Mouse (Mus musculus): ENCODE data around the gene Wbp1. TPM values are rescaled to one million over a fixed set of nuclear protein-coding genes. Genes with fewer than 3 reads are reported as not detected.

Wbp1 gene
- polyA plus RNA-seq, 1 experiment = 265 TPM

- 5% methylated on average over 69 of the region's 69 CpGs for WGBS
- H3K4me1 ChIP-seq (replicated peaks; ENCODE audit: control insufficient read depth, insufficient read depth, low read length) = peaks cover 30% of the 10 kb centered on the region
- peaks cover 45% of the 10 kb centered on the region for H3K27me3 ChIP-seq (ENCODE audit: control insufficient read depth, insufficient read depth, low read length)
- H3K4me3 ChIP-seq (ENCODE audit: control insufficient read depth, insufficient read depth, low read length) = no peak overlapping the region
- H3K27ac ChIP-seq (ENCODE audit: control insufficient read depth, insufficient read depth, low read length) = no peak overlapping the region
- DNase-seq = no peak
- H3K36me3 ChIP-seq (ENCODE audit: control insufficient read depth, insufficient read depth, low read length) = no peaks in the 10 kb centered on the region
- TF ChIP-seq POLR2A (IDR thresholded peaks at IDR 0.05; ENCODE audit: control insufficient read depth, extremely low read depth, insufficient read depth, low read length, poor library complexity) (no peak), CTCF (IDR thresholded peaks at IDR 0.05; ENCODE audit: borderline replicate concordance, control insufficient read depth, extremely low read depth, insufficient read depth, low read length, poor library complexity) (no peak)
Measured at GRCm38 (mm10) chr6:83069488-83070246, 51.7 kb downstream of the Wbp1 start.

Other genes starting within 250 kb of the Wbp1 start
- 3.0 and 3.3 TPM in 2 replicates for gene Sema4f, start 181.8 kb downstream of the Wbp1 start, polyA plus RNA-seq (2012; rRNA removed)
- gene M1ap, start 174.7 kb downstream of the Wbp1 start, polyA plus RNA-seq (2012; rRNA removed) = 0.58 and 1.3 TPM in 2 replicates
- gene Dok1, start 88.1 kb downstream of the Wbp1 start, polyA plus RNA-seq (2012; rRNA removed) = 19.9 and 21.9 TPM in 2 replicates
- gene Loxl3, start 87.4 kb downstream of the Wbp1 start, polyA plus RNA-seq (2012; rRNA removed) = 2.8 and 3.1 TPM in 2 replicates
- 867 and 886 TPM in 2 replicates for gene Aup1, start 67.0 kb downstream of the Wbp1 start, polyA plus RNA-seq (2012; rRNA removed)
- gene Htra2, start 66.3 kb downstream of the Wbp1 start, polyA plus RNA-seq (2012; rRNA removed) = 64.6 and 66.4 TPM in 2 replicates
- 3.6 and 4.4 TPM in 2 replicates for gene Dqx1, start 63.7 kb downstream of the Wbp1 start, polyA plus RNA-seq (2012; rRNA removed)
- 0.11 and 0.20 TPM in 2 replicates for gene Tlx2, start 51.3 kb downstream of the Wbp1 start, polyA plus RNA-seq (2012; rRNA removed)
- 24.4 and 25.5 TPM in 2 replicates for gene Pcgf1, start 43.7 kb downstream of the Wbp1 start, polyA plus RNA-seq (2012; rRNA removed)
- gene Lbx2, start 35.2 kb downstream of the Wbp1 start, polyA plus RNA-seq (2012; rRNA removed) = 2.1 and 2.6 TPM in 2 replicates
- 18.9 and 19.6 TPM in 2 replicates for gene Ccdc142, start 20.0 kb downstream of the Wbp1 start, polyA plus RNA-seq (2012; rRNA removed)
- 10.2 and 11.9 TPM in 2 replicates for gene Gm42688, start 19.9 kb downstream of the Wbp1 start, polyA plus RNA-seq (2012; rRNA removed)
- 67.2 and 83.6 TPM in 2 replicates for gene Mrpl53, start 12.5 kb downstream of the Wbp1 start, polyA plus RNA-seq (2012; rRNA removed)
- gene Mogs, start 6.1 kb downstream of the Wbp1 start, polyA plus RNA-seq (2012; rRNA removed) = 142 and 143 TPM in 2 replicates
- gene Ino80b, start 3.9 kb upstream of the Wbp1 start, polyA plus RNA-seq (2012; rRNA removed) = 67.2 and 98.6 TPM in 2 replicates
- 40.5 and 41.3 TPM in 2 replicates for gene Rtkn, start 13.9 kb upstream of the Wbp1 start, polyA plus RNA-seq (2012; rRNA removed)
- 0.80 and 0.89 TPM in 2 replicates for gene Wdr54, start 34.8 kb upstream of the Wbp1 start, polyA plus RNA-seq (2012; rRNA removed)
- 0.19 and 0.38 TPM in 2 replicates for gene 1700003E16Rik, start 34.8 kb upstream of the Wbp1 start, polyA plus RNA-seq (2012; rRNA removed)
- gene Dctn1, start 44.4 kb upstream of the Wbp1 start, polyA plus RNA-seq (2012; rRNA removed) = 166 and 167 TPM in 2 replicates
- gene Slc4a5, start 98.3 kb upstream of the Wbp1 start, polyA plus RNA-seq (2012; rRNA removed) = 0.57 and 0.62 TPM in 2 replicates
- gene Mthfd2, start 204.3 kb upstream of the Wbp1 start, polyA plus RNA-seq (2012; rRNA removed) = 15.9 and 16.3 TPM in 2 replicates
- 45.5 and 49.1 TPM in 2 replicates for gene Mob1a, start 204.5 kb upstream of the Wbp1 start, polyA plus RNA-seq (2012; rRNA removed)
- gene Bola3, start 227.6 kb upstream of the Wbp1 start, polyA plus RNA-seq (2012; rRNA removed) = 10.6 and 13.6 TPM in 2 replicates

Measured in thymus, adult 2 months (tissue).